Comparison of ENCODE assay signal across 8 mouse cellular contexts in the genomic region with DNA sequence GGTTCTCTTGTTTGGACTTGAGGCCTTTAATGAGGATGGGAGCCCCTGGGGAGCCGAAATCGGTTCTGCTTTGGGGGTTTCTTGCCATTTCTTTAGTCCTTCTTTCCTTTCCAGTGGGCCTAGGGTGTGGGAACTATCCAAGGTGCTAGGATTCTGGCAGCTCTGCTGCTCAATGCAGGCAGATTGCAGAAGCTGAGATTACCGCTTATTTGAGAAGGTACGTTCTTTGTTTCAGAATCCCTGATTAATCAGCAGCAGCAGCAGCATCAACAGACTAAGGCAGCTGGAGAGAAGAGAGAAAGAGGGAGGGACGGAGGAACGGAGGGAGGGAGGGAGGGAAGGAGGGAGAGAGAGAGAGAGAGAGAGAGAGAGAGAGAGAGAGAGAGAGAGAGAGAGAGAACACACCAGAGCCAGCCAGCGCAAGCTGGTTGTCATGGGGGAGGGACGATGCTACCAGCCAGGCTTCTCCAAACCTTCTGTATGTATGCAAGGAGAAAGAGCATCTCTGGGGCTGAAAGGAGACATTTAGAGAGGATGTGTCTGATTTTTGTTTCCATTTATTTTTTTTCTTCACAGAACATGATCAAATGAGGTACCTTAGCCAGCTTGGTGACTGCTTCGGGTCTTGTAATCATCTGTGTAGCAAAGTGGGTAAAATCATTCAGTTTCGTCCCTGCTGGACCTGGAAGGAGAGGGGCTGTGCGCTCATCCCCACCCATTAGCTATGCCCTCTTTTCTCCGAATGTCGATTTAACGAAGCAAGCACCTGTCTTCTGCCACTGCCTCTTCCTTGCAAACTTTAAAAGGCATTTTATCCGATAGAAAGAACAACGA. TPM values are rescaled to one million over a fixed set of nuclear protein-coding genes. Genes with fewer than 3 reads are reported as not detected.
DNase-seq lines count a peak whose midpoint lies in the region; ATAC-seq lines count a peak whose summit lies in the region.

A gene (plus strand): TSS at position 120 of the 834 bp plus-strand sequence.

- H3K4me1 ChIP-seq in forebrain, embryonic 15.5 days: peaks cover 20% of the 10 kb centered on the region
- H3K4me1 ChIP-seq in neural tube, embryonic 13.5 days (replicated peaks): peaks cover 9% of the 10 kb centered on the region; the same call in 1 of the 2 replicates

- peak; percentile 89 for ATAC-seq in cerebellum, adult (ENCODE audit: insufficient number of reproducible peaks, low FRiP score, low TSS enrichment)
- ATAC-seq in forebrain, embryonic 15.5 days (replicated peaks): peak; percentile 93
- peak; percentile 89 for ATAC-seq in neural tube, embryonic 13.5 days (ENCODE audit: low read depth)

- peak within 1 kb of the TSS; percentile 98 for H3K27ac ChIP-seq in forebrain, embryonic 15.5 days (replicated peaks)
- peak within 1 kb of the TSS; percentile 98 for H3K27ac ChIP-seq in neural tube, embryonic 13.5 days (replicated peaks)

- no peaks in the 10 kb centered on the region for H3K27me3 ChIP-seq in forebrain, embryonic 15.5 days
- no peaks in the 10 kb centered on the region for H3K27me3 ChIP-seq in neural tube, embryonic 13.5 days

- no peaks in the 10 kb centered on the region for H3K36me3 ChIP-seq in forebrain, embryonic 15.5 days
- no peaks in the 10 kb centered on the region for H3K36me3 ChIP-seq in neural tube, embryonic 13.5 days

- peak; percentile 8 for DNase-seq in 3T3-L1 (ENCODE audit: low read depth, low spot score)
- peak; percentile 48 to 50 for DNase-seq in layer of hippocampus, postnatal 36 days
- DNase-seq in thymus, postnatal 14 days: no peak
- no peak for DNase-seq in urinary bladder, adult 2 months (ENCODE audit: low spot score)
- no peak for DNase-seq in lung, postnatal 10 days

- peak within 1 kb of the TSS; percentile 47 for H3K4me3 ChIP-seq in forebrain, embryonic 15.5 days
- peak within 1 kb of the TSS; percentile 43 for H3K4me3 ChIP-seq in neural tube, embryonic 13.5 days

- H3K9ac ChIP-seq in forebrain, embryonic 15.5 days (replicated peaks): peak within 1 kb of the TSS; percentile 58
- peak within 1 kb of the TSS; percentile 77 for H3K9ac ChIP-seq in neural tube, embryonic 13.5 days

- 12% methylated on average over 16 of the region's 16 CpGs for WGBS in forebrain, embryonic 15.5 days
- WGBS in neural tube, embryonic 13.5 days: 23% methylated on average over 16 of the region's 16 CpGs

- H3K4me2 ChIP-seq in forebrain, embryonic 15.5 days (replicated peaks): peak within 1 kb of the TSS; percentile 51
- peak within 1 kb of the TSS; percentile 57 for H3K4me2 ChIP-seq in neural tube, embryonic 13.5 days

- H3K9me3 ChIP-seq in forebrain, embryonic 15.5 days: no peaks in the 10 kb centered on the region
- H3K9me3 ChIP-seq in neural tube, embryonic 13.5 days: no peaks in the 10 kb centered on the region

RNA-seq across cellular contexts. Expression of the gene that starts here (rescaled TPM):
- 7.8 and 8.6 TPM in 2 replicates for polyA plus RNA-seq in forebrain, embryonic 15.5 days (2015; fragmentation: Nextera tagmentation; extraction: Ambion mirVana)
- 10 to 100 TPM; 20.1 to 20.2 TPM for total RNA-seq in layer of hippocampus, postnatal 36 days (2021)
- polyA plus RNA-seq in neural tube, embryonic 13.5 days (2015; fragmentation: Nextera tagmentation; extraction: Ambion mirVana): 21.4 and 23.7 TPM in 2 replicates
- polyA plus RNA-seq in urinary bladder, adult 2 months (2012; rRNA removed): 0.03 TPM in 2 replicates

Comparison
In these comparisons a context has a peak if more than half of its experiments do, and no peak if none do; other contexts are left out.
1. DNase-seq: peak in 3T3-L1 (single experiment) and layer of hippocampus, postnatal 36 days (2 of 2); none in thymus, postnatal 14 days (single experiment), urinary bladder, adult 2 months (single experiment) and lung, postnatal 10 days (single experiment).
2. Peak in every context shown above with its lines, with median percentiles within 50 percentile points of each other: ATAC-seq.